Mouse (Mus musculus) skeletal muscle tissue, postnatal 0 days (tissue): ENCODE measurements around the gene Vamp4. TPM values are rescaled to one million over a fixed set of nuclear protein-coding genes. Genes with fewer than 3 reads are reported as not detected.

ENCODE experiments used
- polyA plus RNA-seq: library from polyadenylated mRNA; unstranded; fragments of >200 nt; fragmentation: Nextera tagmentation; extraction: Ambion mirVana; gene quantifications from 2 replicates; pipeline ENCODE4 v1.2.1, GENCODE M21; 2015

The Vamp4 gene
- polyA plus RNA-seq, result 35.8 and 39.9 TPM in 2 replicates

DNA sequence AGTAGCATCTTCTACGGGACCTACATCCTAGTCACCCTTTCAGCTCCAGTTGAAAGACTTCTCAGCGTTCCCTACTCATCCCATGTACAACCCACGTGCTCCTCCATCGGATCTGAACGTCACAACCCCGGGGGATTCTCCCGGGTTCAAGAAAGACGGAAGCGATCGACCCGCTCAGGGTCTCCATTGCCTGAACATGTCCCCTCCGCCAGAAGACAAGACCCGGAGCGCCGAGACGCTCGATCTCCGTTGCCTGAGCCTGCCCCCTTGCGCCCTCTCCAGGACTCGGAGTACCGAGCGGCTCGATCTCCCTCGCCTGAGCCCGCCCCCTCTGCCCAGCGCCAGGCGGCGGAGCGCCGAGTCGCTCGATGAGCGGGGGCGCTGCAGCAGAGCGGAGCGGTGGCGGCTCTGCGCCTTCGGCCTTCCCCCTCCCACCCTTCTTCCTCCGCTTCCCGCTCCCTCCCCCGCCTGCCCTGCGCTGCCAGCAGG lies at the start of gene Vamp4:
Gene Vamp4 (plus strand): TSS at position 256 of the 489 bp plus-strand sequence.

GRCm38 (mm10) chr1:162548016-162548916 lies 22.0 kb upstream of the Vamp4 start, which contains the start of gene Mettl13:
Gene Mettl13, minus strand, starts transcription at chr1:162548551.

GRCm38 (mm10) chr1:162639051-162639750 lies 68.9 kb downstream of the Vamp4 start, which contains the start of gene Myoc:
Gene Myoc, plus strand, starts transcription at chr1:162639155.

Other genes starting within 250 kb of the Vamp4 start
- gene Dnm3, start 92.5 kb upstream of the Vamp4 start, polyA plus RNA-seq, result 4.3 and 4.5 TPM in 2 replicates
- gene Mettl13, start 22.0 kb upstream of the Vamp4 start, polyA plus RNA-seq, result 8.3 and 9.0 TPM in 2 replicates
- gene Myoc, start 68.6 kb downstream of the Vamp4 start, polyA plus RNA-seq, result 0.94 and 1.1 TPM in 2 replicates
- gene Myocos, start 87.7 kb downstream of the Vamp4 start, polyA plus RNA-seq, result not detected in 2 replicates
- gene Prrc2c, start 170.0 kb downstream of the Vamp4 start, polyA plus RNA-seq, result 58.9 and 65.2 TPM in 2 replicates
- gene Fmo4, start 243.5 kb downstream of the Vamp4 start, polyA plus RNA-seq, result 0.15 and 0.22 TPM in 2 replicates